Mouse (Mus musculus) megakaryocyte-erythroid progenitor cell, adult 5-6 weeks (primary cell): ENCODE data around the gene Gm47996. TPM values are rescaled to one million over a fixed set of nuclear protein-coding genes. Genes with fewer than 3 reads are reported as not detected.

Experiments used
- ATAC-seq: replicated peaks from 2 replicates; pipeline ENCODE4 v1.8.0; 2016; ENCODE audit warnings: mild to moderate bottlenecking, inconsistent platforms; ENCODE audit not compliant: severe bottlenecking, poor library complexity, low FRiP score, low TSS enrichment
- total RNA-seq, 2 experiments: library from RNA; stranded (forward) in 1 of 2; stranded (reverse) in 1 of 2; fragments of 200-1000, 215-1000 nt in 1 of 2; fragments of >200 nt in 1 of 2; fragmentation: Nextera tagmentation in 1 of 2; gene quantifications; 2 replicates each; pipeline ENCODE4 v1.2.3; 2014 to 2017

Gene Gm47996
- total RNA-seq, 2 experiments from 2014 or later = not detected

DNA sequence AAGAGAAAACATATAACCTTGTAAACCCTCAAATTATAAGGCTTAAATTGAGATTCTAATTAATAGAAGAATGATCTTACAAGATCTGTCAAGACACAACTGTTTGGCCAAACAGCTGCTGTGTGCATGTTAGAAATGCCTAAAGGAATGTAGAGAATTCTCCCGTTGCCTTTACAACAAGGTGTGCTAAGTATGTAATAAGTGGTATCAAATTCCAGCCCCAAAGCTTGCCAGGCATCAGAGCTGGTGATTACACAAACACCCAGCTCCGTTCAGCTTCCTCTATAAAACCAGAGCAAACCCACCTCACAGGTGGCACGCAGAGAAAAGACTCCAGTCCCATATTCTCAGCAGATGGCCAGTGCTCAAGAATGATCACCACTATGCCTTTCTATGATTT lies 27.8 kb downstream of the Gm47996 start:
- ATAC-seq = no peak

DNA sequence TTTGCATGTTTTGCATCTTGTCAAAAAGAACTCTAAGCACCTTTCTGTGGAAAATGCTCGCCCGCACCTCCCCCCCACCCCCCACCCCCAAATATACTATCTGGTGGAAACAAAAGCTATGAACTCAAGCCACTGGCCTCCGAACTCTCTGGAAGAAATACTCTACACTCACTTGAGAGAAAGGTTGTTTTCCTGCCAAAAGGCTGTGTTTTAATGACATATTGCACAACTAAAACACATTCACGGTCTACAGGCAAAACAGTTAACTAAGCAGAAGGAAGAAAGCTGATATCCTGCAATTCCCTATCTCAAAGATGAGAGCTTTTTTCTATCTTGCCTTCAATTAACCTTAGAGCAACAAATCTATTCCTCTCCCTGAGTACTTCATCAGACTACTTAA lies 33.4 kb downstream of the Gm47996 start:
- ATAC-seq = no peak

- no peak for ATAC-seq
Observed at GRCm38 (mm10) chr1:151244013-151244412, 34.1 kb downstream of the Gm47996 start.

- ATAC-seq = no peak
Observed at GRCm38 (mm10) chr1:151244761-151245160, 34.8 kb downstream of the Gm47996 start.

- ATAC-seq = no peak
Observed at GRCm38 (mm10) chr1:151245165-151245564, 35.2 kb downstream of the Gm47996 start.

GRCm38 (mm10) chr1:151245846-151246245 lies 35.9 kb downstream of the Gm47996 start:
- ATAC-seq = no peak

- no peak for ATAC-seq
Observed at GRCm38 (mm10) chr1:151250109-151250508, 40.2 kb downstream of the Gm47996 start.

GRCm38 (mm10) chr1:151250529-151251193 lies 40.7 kb downstream of the Gm47996 start:
- peak; percentile 66 for ATAC-seq

DNA sequence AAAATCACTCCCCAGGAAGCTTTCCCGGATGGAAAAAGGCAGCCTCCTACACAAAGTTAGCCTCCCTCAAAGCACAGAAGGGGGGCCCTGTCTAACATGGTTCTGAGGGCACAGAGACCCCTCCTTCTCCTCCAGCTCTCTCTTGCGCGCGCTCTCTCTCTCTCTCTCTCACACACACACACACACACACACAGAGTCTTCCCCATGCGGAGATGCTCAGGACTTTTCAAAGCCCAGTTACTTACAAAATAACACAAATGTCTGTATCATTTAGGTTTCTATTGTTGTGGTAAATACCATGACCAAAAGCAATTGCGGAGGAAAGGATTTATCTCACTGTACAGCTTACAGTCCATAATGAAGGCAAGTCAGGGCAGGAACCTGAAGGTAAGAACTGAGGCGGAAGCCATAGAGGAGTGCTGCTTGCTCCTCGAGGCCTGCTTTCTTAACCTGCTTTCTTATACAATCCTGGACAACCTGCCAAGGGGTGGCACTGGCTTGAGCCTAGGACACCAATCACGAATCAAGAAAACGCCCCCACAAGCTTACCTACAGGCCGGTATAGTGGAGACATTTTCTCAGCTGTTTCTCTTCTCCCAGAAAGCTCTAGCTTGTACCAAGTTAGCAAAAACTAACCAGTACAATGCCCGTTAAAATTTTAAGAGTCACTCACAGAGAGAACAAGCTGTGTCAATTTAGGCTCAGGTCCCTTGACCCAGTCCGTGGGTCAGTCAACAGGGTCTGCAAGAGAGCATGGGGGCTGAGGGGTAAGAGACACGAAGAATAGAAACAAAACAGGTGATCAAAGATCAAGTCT lies 41.5 kb downstream of the Gm47996 start:
- no peak for ATAC-seq

DNA sequence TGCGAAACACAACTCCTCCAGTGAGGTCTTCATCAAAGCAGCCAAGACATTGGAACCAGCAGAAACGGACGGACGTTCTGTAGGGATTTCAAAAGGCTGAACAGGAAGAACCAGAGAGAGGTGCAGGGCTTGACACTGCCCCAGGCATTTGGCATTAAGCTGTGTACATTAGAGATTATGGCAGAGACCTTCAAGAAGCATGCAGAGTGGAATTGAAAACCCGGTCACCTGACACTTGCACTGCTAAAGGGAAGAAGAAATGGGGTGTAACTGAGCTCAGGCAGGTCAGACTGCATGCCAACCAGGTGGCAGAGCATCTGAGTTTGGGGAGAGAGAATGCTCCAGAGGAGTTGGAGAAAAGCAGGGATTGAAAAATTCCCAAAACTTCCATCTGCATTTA lies 45.5 kb downstream of the Gm47996 start:
- no peak for ATAC-seq

- peak; percentile 50; the same call in 1 of the 2 replicates for ATAC-seq
Observed at GRCm38 (mm10) chr1:151258090-151258954, 48.4 kb downstream of the Gm47996 start.

DNA sequence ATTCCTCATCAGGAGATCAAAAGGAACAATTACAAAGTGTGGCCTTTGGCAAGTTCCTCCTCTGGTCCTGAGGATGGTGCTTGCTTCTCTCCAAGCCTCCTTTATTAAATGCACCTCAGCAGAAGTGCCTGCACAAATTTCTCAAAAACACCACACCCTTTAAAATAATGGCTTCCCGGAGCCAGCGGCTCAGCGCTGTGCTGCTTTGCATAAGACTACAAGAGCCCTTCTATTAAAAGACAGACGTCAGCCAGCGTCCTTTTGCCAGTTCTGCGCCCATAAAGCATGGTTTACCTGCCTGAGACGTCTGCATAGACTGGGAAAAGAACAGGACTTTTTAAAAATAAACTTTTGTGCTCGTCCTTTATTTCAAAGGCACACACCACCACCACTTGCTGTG lies 49.1 kb downstream of the Gm47996 start:
- no peak for ATAC-seq

Other genes starting within 250 kb of the Gm47996 start
- 0.02 TPM in 1 of 2 replicates, not detected in the other for gene Hmcn1, start 216.7 kb upstream of the Gm47996 start, total RNA-seq (2014; fragmentation: Nextera tagmentation)
- gene Hmcn1, start 216.7 kb upstream of the Gm47996 start, total RNA-seq (2017) = not detected in 2 replicates
- gene Gm47985, start 27.6 kb upstream of the Gm47996 start, total RNA-seq (2014; fragmentation: Nextera tagmentation) = 0.69 TPM in 1 of 2 replicates, not detected in the other
- gene Gm47985, start 27.6 kb upstream of the Gm47996 start, total RNA-seq (2017) = 0.19 TPM in 1 of 2 replicates, not detected in the other
- 0.64 TPM in 1 of 2 replicates, not detected in the other for gene Gm8947, start 17.8 kb upstream of the Gm47996 start, total RNA-seq (2014; fragmentation: Nextera tagmentation)
- 0.27 TPM in 1 of 2 replicates, not detected in the other for gene Gm8947, start 17.8 kb upstream of the Gm47996 start, total RNA-seq (2017)
- not detected in 2 replicates for gene Gm47995, start 11.7 kb upstream of the Gm47996 start, total RNA-seq (2014; fragmentation: Nextera tagmentation)
- gene Gm47995, start 11.7 kb upstream of the Gm47996 start, total RNA-seq (2017) = 0.91 and 3.4 TPM in 2 replicates
- gene 3110040M04Rik, start 6.0 kb upstream of the Gm47996 start, total RNA-seq (2014; fragmentation: Nextera tagmentation) = not detected in 2 replicates
- gene 3110040M04Rik, start 6.0 kb upstream of the Gm47996 start, total RNA-seq (2017) = 3.3 TPM in 1 of 2 replicates, not detected in the other
- 209 and 234 TPM in 2 replicates for gene Ivns1abp, start 134.3 kb downstream of the Gm47996 start, total RNA-seq (2014; fragmentation: Nextera tagmentation)
- 309 and 378 TPM in 2 replicates for gene Ivns1abp, start 134.3 kb downstream of the Gm47996 start, total RNA-seq (2017)
- gene Swt1, start 218.3 kb downstream of the Gm47996 start, total RNA-seq (2014; fragmentation: Nextera tagmentation) = 22.3 and 41.0 TPM in 2 replicates
- 23.5 and 35.5 TPM in 2 replicates for gene Swt1, start 218.3 kb downstream of the Gm47996 start, total RNA-seq (2017)
- gene Trmt1l, start 218.4 kb downstream of the Gm47996 start, total RNA-seq (2014; fragmentation: Nextera tagmentation) = 42.4 and 44.1 TPM in 2 replicates
- gene Trmt1l, start 218.4 kb downstream of the Gm47996 start, total RNA-seq (2017) = 29.1 and 33.0 TPM in 2 replicates